Mouse (Mus musculus): ENCODE data around the gene Pigs. TPM values are rescaled to one million over a fixed set of nuclear protein-coding genes. Genes with fewer than 3 reads are reported as not detected.

Pigs gene
- polyA plus RNA-seq, 1 experiment: 64.4 TPM

- 97% methylated on average over 12 of the region's 12 CpGs for WGBS
- DNase-seq (ENCODE audit: low read depth, low spot score): no peak
These were observed 4.5 kb downstream of the Pigs start for GRCm38 (mm10) chr11:78332676-78333075.

DNA sequence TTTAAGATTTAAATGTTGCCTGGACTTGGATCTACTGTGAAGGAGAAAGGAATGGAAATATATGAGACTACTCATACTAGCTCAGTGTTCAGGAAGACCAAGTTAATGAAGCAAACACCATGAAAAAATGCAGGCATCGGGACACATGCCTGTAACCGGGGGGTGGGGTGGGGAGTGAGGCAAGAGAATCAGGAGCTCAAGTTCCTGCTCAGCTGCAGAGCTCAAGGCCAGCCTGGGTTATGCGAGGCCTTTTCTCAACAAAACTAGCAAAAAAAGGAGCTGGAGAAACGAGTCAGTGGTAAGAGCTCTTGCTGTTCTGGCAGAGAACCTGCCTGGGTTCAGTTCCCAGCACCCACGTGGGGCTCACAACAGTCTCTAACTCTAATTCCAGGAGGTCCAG is 5.8 kb downstream of the Pigs start:
- WGBS: 91% methylated on average over 5 of the region's 5 CpGs
- no peak for DNase-seq (ENCODE audit: low read depth, low spot score)

DNA sequence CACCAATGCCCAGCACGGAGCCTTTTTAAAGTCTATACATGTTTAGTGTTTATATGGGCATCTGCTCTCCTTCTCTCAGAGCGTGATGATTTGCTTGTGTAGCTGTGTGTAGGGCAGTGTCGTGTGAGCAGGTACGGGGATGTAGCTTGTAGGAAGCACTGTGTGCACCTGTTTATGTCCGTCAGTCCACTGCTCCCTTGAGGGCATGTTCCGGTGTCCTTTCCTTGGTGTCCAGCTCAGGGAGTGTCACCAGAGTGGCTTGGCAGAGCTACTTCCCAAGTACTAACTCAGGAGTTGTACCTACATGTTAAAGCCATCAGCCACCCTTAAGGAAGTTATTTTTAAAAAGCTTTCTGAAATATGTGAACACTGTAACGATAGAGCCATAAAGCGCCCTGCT is 8.8 kb downstream of the Pigs start:
- WGBS: 93% methylated on average over 8 of the region's 8 CpGs
- DNase-seq (ENCODE audit: low read depth, low spot score): no peak

DNA sequence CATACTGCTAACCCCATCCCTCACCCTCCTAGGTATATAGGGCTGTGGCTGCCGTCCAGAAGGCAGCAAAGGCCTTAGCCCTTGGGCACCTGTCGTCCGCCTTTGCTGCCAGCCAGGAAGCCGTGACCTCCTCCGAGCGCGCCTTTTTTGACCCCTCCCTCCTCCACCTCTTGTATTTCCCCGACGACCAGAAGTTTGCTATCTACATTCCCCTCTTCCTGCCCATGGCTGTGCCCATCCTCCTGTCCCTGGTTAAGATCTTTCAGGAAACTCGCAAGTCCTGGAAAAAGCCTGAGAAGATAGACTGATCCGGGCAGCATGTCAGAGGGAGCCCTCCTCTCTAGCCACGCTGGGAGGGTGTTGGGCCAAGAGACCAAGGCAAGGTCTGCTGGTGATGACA is 13.5 kb downstream of the Pigs start:
- DNase-seq (ENCODE audit: low read depth, low spot score): no peak
- 74% methylated on average over 12 of the region's 12 CpGs for WGBS

GRCm38 (mm10) chr11:78343381-78344327 is 15.4 kb downstream of the Pigs start, which contains the start of gene Unc119:
TSS of gene Unc119 (plus strand) at chr11:78343482.
- DNase-seq (ENCODE audit: low read depth, low spot score): no peak
- WGBS: 3% methylated on average over 65 of the region's 66 CpGs

DNA sequence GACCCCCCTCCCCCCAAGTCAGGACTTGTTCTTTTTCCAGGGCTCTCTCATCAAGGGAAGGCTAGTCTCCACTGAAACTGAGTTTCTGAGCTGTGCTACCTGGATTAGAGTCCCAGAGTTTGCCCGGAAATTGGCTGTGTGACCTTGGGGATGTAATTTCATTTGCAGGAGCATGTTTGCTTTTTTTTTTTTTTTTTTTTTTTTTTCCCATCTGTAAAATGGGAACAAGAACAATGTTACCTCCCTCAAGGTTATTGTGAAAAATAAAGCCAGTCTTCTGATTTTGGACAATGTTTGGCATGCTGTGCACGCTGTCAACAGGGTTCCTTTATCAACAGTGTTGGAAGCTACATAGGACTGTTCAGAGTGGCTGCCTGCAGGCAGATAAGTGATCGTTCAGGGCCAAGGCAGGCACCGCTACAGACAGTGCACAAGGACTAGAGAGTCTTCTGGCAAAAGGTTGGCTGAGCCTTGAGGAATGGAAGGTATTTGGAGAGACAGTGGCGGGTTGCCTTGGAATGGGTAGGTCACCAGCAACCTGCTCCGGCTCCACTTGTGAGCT is 16.2 kb downstream of the Pigs start:
- no peak for DNase-seq (ENCODE audit: low read depth, low spot score)
- 58% methylated on average over 6 of the region's 6 CpGs for WGBS

DNA sequence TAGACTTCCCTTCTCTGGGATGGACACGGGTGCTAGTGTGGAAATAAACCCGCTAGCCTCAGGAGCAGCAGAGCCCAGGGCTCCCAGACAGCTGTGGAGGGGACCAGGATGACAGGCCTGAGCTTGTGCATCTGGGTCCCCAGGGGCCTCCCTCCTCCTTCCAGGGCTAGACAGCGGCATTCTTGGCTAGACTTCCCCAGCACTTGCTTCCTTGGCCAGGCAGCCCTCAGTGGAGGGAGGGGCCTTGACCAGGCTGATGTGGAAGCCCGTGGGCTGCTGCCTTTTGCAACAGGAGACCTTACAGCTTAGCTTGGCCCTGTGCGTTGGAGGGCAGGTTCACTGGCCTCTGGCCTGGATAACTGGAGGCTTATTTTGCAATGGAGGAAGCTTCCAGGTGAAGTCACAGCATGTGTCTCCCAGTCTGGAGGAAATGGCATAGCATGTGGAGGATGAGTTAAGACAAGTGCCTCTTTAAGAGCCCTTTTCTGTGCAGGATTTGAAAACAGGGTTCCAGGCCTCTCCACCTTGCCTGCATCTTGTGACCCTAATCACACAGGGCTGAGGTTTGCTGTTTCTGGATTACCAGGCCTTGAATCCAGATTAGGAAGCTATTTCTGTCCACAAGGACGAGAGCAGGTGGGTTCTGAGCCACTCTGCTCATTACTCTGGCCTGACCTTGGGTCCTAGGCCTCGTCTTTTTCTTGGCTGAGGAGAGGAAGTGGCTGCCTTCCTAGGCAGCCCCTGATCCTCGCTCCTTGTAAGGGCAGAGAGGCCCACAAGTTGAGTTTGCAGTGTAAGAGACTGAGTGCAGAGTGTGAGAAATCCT is 16.9 kb downstream of the Pigs start:
- DNase-seq (ENCODE audit: low read depth, low spot score): no peak
- 68% methylated on average over 8 of the region's 8 CpGs for WGBS

GRCm38 (mm10) chr11:78345801-78346200 is 17.6 kb downstream of the Pigs start:
- no peak for DNase-seq (ENCODE audit: low read depth, low spot score)
- 72% methylated on average over 7 of the region's 7 CpGs for WGBS

DNA sequence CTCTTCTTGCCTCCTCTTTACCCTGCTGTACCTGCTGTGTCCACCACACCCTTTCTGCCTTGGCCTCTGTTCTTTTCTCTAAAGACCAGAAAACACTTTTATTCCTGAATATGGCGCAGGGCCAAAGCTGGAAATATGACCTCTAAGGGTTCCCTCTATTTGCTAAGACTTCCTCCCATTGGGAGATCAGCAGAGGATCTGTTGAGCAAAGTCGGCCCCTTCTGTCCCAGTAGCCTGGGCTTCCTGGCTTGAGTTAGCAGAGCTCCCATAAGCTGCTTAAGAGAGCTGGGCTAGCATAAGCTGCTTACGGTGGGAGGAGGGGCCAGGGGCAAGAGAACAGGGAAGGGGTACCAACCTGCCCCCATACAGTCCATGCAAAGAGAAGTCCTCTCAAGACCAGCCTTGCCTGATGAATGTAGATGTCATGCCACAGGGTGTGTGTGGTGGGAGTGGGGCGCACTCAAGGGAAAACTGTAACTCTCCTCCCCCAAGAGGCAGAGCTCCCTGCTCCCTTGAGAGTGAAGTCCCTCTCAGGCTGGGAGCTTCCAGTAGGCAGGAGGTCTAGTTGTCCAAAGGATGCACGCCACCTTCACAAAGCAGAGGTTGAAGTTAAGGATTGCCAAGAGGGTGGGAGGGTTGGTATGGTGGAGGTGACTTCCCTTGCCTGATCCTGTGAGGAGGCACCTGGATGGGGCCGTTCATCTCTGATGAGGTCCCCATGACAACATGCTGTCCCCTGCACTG is 18.3 kb downstream of the Pigs start:
- DNase-seq (ENCODE audit: low read depth, low spot score): no peak
- WGBS: 81% methylated on average over 6 of the region's 6 CpGs

DNA sequence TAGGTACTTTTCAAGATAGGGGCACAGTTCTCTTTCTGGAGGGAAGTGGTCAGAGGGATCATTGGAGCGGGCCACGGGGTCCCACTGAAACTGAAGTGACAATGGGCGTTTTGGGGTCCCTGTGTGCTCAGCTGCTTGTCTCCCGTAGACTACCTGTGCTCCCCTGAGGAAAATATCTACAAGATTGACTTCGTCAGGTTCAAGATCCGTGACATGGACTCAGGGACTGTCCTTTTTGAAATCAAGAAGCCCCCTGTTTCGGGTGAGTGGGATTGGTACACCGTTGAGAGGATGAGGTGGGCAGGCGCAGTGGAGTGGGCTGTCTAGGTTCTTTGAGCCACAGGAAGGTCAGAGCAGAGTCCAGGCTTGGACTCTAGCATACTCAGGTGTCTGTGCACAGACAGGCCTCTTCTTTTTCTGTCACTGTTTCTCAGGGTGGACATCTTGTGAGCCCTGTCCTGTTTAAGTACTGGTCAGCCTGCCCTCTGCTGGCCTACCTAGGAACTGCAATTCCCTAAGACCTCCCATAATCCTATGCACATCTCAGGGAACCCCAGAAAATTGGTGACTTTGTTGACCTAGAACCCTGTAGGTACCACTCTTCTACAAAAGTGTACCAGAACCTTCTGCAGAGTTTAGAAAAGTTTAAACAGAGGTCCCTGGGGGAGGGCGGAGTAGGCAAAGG is 19.0 kb downstream of the Pigs start:
- WGBS: 94% methylated on average over 10 of the region's 10 CpGs
- DNase-seq (ENCODE audit: low read depth, low spot score): no peak

DNA sequence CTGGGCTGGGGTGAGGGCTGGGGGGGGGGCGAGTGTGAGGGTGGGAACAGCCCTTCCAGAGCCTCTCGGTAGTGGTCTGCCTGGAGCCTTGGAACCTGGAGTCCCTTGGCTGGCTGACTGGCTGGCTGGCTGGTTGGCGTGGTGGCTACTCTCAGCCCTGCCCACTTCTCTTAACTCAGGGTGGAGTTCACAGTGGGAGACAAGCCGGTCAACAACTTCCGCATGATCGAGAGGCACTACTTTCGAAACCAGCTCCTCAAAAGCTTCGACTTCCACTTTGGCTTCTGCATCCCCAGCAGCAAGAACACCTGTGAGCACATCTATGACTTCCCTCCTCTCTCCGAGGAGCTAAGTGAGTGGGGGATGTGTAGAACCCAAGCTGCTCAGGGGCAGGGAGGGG is 19.7 kb downstream of the Pigs start:
- 54% methylated on average over 9 of the region's 9 CpGs for WGBS
- no peak for DNase-seq (ENCODE audit: low read depth, low spot score)

DNA sequence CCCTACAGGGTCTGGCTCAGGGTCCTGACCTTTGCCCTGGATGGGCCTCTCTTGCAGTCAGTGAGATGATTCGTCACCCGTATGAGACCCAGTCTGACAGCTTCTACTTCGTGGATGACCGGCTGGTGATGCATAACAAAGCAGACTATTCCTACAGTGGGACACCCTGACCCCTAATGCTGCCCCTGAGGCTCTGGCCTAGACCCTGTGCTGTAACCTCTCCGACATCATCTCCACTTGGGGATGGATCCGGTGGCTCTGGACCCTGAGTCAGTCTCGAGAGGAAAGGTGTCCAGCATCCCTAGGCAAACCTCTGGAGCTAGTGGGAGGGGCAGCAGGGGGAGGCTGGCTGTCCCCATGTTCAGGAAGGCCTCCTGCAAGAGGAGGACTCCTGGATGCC is 20.3 kb downstream of the Pigs start:
- WGBS: 75% methylated on average over 7 of the region's 7 CpGs
- no peak for DNase-seq (ENCODE audit: low read depth, low spot score)

DNA sequence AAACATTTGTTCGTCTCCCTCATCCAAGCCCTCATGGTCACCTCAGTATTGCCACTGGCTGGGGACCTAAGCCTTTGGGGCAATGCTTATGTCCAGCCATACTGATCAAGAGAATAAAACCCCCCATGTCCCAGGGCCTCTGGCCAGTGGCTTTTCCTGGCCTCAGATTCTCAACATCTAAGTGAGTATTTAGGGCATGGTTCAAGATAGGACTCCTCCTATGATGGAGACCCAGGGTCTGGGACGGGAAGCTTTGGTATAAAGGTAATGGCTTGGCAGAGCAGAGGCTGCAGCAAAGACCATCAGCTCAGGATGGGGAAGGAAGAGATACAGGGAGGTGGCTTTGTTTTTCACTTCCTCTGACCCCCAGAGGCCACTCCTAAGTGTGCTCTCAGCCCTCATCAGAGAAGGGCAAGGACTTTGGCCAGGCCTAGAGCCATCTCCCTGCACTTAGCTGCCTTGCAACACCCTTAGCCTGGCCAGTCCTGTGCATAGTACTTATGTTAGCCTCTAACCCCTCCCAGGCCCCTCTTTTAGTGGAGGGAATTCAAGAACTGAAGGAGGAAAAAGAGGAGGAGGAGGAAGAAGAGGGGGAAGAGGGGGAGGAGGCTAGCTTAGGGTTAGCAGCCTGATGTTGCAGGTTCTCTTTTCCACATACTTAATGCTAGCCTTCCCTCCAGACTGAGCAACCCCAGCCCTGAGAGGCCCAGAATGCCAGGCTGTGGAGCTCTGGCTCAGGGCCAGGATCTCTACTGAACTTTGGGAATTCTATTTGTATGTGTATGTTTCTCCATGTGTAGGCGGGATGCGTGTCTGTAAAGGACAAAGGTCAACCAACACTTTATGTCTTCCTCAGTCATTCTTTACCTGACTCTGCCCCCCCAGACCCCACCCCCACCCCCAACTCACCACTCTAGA is 21.5 kb downstream of the Pigs start:
- 49% methylated on average over 4 of the region's 4 CpGs for WGBS
- no peak for DNase-seq (ENCODE audit: low read depth, low spot score)

DNA sequence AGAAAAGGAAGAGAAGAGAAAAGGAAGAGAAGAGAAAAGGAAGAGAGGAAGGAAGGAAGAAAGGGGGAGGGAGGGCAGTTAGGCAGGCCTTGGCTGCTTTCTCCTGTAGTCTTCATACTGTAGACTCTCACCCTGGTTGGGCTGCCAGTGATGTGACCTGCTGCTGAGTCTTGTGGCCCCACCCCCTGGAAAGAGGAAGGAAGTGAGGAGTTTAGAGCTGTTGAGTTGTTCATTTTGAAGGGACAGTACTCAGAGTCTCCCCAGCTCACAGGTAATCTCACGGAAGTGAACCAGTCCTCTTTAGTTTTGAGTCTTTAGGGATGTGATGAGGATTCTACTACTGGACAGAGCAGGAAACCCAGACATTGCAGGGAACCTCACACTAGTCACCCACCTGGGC is 24.9 kb downstream of the Pigs start:
- no peak for DNase-seq (ENCODE audit: low read depth, low spot score)
- WGBS: 79% methylated on average over 1 of the region's 1 CpGs

DNA sequence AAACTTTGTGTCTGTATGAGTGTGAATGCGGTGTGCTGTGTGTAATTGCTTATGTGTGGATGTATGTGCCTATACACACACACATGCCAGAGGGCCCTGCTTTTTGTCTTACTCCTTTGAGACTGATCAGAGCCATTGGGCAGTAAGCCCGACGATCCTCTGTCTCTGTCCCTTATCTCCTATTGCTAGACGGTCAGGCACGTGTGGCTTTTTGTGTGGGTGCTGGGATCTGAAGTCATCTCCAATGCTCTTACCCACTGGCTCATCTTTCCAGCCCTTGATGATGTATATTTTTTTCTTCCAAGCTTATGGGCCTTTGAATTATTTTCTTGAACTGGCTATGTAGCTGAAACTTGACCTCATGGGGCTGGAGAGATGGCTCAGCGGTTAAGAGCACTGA is 26.7 kb downstream of the Pigs start:
- WGBS: 88% methylated on average over 6 of the region's 6 CpGs
- no peak for DNase-seq (ENCODE audit: low read depth, low spot score)

DNA sequence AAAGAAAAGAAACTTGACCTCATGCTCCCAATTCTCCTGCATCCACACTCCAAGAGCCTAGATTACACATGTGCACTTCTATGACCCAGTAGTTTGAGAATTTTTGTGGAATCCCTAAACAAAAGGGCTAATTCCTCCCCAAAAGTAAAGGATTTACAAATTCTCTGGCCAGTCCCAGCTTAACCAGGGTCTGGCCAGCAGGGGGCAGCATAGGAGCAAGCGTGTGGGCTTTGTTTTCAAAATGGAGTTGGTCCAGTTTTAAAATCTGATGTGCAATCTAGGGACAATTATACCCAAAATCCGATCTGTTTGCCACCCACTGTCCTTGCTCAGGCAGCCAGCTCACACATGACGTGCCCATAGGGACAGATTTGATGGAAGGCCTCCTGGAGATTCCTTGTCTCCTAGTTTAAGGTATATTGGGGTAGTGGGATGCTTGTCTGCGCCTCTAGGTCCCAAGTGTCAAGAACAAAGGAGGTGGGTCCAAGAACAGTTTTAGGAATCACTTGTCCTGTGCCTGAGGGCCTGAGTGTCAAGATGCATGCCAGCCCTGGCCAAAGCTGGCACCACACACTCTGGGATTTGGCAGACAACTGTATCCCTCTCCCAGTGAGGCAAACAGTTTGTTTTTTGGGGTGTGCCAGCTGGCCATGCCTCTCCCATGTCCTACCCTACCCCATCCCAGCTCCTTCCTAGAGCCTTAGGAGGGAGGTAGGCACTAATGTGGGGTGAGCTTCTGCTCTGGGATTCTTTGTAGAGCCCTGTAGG is 27.4 kb downstream of the Pigs start:
- WGBS: 33% methylated on average over 4 of the region's 4 CpGs
- DNase-seq (ENCODE audit: low read depth, low spot score): no peak

- WGBS: 20% methylated on average over 22 of the region's 22 CpGs
These were observed 30.3 kb downstream of the Pigs start for GRCm38 (mm10) chr11:78358330-78359007.

More at GRCm38 (mm10) chr11:78358330-78359007, 30.3 kb downstream of the Pigs start:
- no peak for DNase-seq (ENCODE audit: low read depth, low spot score)
